Mouse (Mus musculus): Measurements from ENCODE around the gene Kcnk1. TPM values are rescaled to one million over a fixed set of nuclear protein-coding genes. Genes with fewer than 3 reads are reported as not detected.

Kcnk1 gene
- polyA plus RNA-seq, 1 experiment from 2014 or later = 65.6 TPM

DNA sequence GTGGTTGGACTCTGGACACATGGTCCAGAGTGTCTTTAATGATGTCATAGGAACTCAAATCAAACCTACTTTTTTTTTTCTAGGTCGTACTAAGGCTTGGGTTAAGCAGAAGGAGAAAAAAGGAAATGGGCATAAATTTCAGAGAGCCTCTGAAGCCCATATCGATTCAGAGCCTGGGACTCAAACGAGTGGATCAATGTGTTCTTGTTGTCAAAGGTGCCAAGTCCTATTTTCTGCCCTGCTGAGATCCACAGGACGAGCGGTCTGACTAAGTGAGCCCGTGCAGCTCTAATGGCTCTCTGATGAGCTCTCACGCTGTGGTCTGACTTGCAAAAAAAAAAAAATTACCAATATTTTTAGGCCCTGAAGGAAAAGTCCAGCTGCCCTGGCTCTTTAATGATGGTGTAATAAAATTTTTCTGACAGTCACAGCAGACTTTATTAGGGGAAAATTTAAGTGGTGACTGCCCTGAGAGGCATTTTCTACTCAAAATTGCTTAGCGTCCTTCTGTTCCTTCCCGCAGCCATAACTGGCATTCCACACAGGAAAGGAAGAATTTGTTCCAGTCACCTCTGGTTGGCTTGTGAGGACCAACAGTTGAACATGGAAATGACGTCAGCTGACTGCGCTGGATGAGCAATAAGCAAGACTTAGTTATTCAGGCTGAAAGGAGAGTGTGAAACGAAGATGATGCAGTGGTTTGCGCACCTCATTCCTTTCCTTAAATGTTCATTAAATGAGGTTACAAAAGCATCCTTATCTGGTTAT, 37.6 kb upstream of the Kcnk1 start:
- H3K4me1 ChIP-seq (replicated peaks; ENCODE audit: control insufficient read depth, insufficient read depth) = no peaks in the 10 kb centered on the region
- H3K9me3 ChIP-seq (ENCODE audit: control insufficient read depth, low read length) = no peaks in the 10 kb centered on the region
- no peak overlapping the region for H3K27ac ChIP-seq (replicated peaks)
- no peak for TF ChIP-seq EP300 (optimal IDR thresholded peaks at IDR 0.05)
- no peak for TF ChIP-seq CTCF (IDR thresholded peaks at IDR 0.05; ENCODE audit: low read depth)
- H3K4me2 ChIP-seq (replicated peaks; ENCODE audit: low read depth) = no peak overlapping the region
- no peak for ATAC-seq (ENCODE audit: low FRiP score, low TSS enrichment)
- H3K36me3 ChIP-seq (ENCODE audit: control insufficient read depth, insufficient read depth, low read length) = no peaks in the 10 kb centered on the region
- DNase-seq (ENCODE audit: low spot score) = no peak
- no peak overlapping the region for H3K4me3 ChIP-seq (ENCODE audit: low read depth, low read length)
- no peaks in the 10 kb centered on the region for H3K27me3 ChIP-seq (ENCODE audit: control insufficient read depth, insufficient read depth, low read length)
- WGBS = 77% methylated on average over 13 of the region's 13 CpGs
- no peak overlapping the region for H3K9ac ChIP-seq (ENCODE audit: low read length)

DNA sequence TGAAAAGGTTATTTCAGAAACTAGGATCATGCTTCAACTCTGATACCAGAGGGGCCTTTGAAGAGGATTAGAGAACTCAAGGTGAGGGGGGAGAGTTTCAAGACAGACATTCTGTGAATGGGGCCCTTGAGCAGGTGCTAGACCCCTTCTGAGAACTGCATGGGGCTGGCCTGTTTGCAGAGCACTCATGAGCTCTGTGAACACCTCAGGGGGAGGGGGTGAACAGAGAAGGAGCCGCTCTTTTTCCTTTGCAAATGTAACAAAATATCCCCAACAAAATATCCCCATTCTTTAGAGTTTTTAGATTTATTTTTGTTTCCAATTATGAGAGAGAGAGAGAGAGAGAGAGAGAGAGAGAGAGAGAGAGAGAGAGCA, 37.0 kb upstream of the Kcnk1 start:
- Histone ChIP-seq H3K36me3 (ENCODE audit: control insufficient read depth, insufficient read depth, low read length) (no peaks in the 10 kb centered on the region), H3K4me2 (replicated peaks; ENCODE audit: low read depth) (no peak overlapping the region), H3K4me1 (replicated peaks; ENCODE audit: control insufficient read depth, insufficient read depth) (no peaks in the 10 kb centered on the region), H3K27me3 (ENCODE audit: control insufficient read depth, insufficient read depth, low read length) (no peaks in the 10 kb centered on the region), H3K9ac (ENCODE audit: low read length) (no peak overlapping the region), H3K9me3 (ENCODE audit: control insufficient read depth, low read length) (no peaks in the 10 kb centered on the region), H3K27ac (replicated peaks) (no peak overlapping the region), H3K4me3 (ENCODE audit: low read depth, low read length) (no peak overlapping the region)
- DNase-seq (ENCODE audit: low spot score) = no peak
- ATAC-seq (ENCODE audit: low FRiP score, low TSS enrichment) = no peak
- 64% methylated on average over 1 of the region's 1 CpGs for WGBS
- TF ChIP-seq CTCF (IDR thresholded peaks at IDR 0.05; ENCODE audit: low read depth) = no peak

DNA sequence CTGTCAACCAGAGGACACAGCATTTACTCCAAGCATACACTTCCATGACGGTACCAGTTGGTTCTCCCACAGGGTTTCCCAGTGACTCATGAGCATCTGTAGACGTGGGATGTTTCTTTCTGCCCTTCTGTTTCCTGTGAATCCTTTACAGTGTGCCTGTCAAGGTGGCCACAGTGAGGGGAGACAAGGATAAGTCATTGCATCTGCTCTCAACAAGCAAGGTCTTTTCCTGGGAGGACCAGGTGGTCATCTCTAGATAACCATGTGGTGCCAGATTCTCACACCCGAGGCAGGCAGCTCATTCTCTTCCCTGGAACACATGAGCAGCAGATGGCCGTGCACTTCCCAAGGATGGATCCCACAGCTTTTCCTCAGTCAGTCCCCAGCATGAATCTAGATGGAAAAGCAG, 35.6 kb upstream of the Kcnk1 start:
- WGBS = 45% methylated on average over 4 of the region's 4 CpGs
- ATAC-seq (ENCODE audit: low FRiP score, low TSS enrichment) (no peak), DNase-seq (ENCODE audit: low spot score) (no peak)

DNA sequence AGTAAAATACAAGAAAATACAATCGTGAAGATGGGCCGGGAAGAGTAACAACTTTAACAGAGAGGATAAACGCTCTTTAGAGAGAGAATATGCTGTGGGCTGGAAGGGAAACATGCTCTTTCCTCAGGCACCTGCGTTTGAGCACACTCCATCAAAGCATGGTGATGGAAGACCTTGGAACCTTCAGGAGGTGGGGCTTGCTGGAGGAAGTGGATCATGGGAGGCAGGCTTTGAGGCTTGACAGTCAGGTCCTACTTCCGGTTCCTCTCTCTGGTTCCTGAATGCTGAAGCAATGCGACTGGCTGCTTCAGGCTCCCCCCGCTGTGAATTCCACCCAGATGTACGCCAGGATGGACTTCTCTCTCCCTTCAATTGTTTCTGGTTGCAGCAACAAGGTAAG, 34.9 kb upstream of the Kcnk1 start:
- Histone ChIP-seq H3K4me1 (replicated peaks; ENCODE audit: control insufficient read depth, insufficient read depth) (no peaks in the 10 kb centered on the region), H3K4me2 (replicated peaks; ENCODE audit: low read depth) (no peak overlapping the region), H3K9me3 (ENCODE audit: control insufficient read depth, low read length) (no peaks in the 10 kb centered on the region), H3K36me3 (ENCODE audit: control insufficient read depth, insufficient read depth, low read length) (no peaks in the 10 kb centered on the region), H3K9ac (ENCODE audit: low read length) (no peak overlapping the region), H3K27ac (replicated peaks) (no peak overlapping the region), H3K27me3 (ENCODE audit: control insufficient read depth, insufficient read depth, low read length) (no peaks in the 10 kb centered on the region), H3K4me3 (ENCODE audit: low read depth, low read length) (no peak overlapping the region)
- DNase-seq (ENCODE audit: low spot score) = no peak
- ATAC-seq (ENCODE audit: low FRiP score, low TSS enrichment) = no peak
- 78% methylated on average over 8 of the region's 8 CpGs for WGBS
- TF ChIP-seq CTCF (IDR thresholded peaks at IDR 0.05; ENCODE audit: low read depth) (no peak), EP300 (optimal IDR thresholded peaks at IDR 0.05) (no peak)

More for the DNA sequence above, 35.6 kb upstream of the Kcnk1 start:
- Histone ChIP-seq H3K4me2 (replicated peaks; ENCODE audit: low read depth) (no peak overlapping the region), H3K27ac (replicated peaks) (no peak overlapping the region), H3K4me3 (ENCODE audit: low read depth, low read length) (no peak overlapping the region), H3K36me3 (ENCODE audit: control insufficient read depth, insufficient read depth, low read length) (no peaks in the 10 kb centered on the region), H3K4me1 (replicated peaks; ENCODE audit: control insufficient read depth, insufficient read depth) (no peaks in the 10 kb centered on the region), H3K27me3 (ENCODE audit: control insufficient read depth, insufficient read depth, low read length) (no peaks in the 10 kb centered on the region), H3K9ac (ENCODE audit: low read length) (no peak overlapping the region), H3K9me3 (ENCODE audit: control insufficient read depth, low read length) (no peaks in the 10 kb centered on the region)
- TF ChIP-seq CTCF (IDR thresholded peaks at IDR 0.05; ENCODE audit: low read depth) (no peak), EP300 (optimal IDR thresholded peaks at IDR 0.05) (no peak)

DNA sequence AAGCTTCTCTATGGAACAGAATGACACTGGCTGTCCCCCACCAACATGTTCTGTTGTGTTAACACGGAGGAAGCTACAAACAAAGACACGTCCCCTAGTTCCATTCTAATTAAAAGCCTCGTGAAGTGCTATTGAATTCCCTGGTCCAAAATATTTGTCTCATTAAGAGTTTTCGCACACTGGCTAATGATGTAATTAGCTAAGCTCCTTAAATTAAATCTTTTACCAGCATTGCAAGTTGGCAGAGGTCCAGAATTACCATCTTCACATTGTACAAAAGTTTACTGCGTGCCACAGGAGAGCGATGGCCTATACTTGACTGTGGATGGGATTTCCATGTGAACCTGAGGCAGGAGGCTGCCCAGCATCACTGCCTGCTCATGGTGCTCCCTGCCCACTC, 33.2 kb upstream of the Kcnk1 start:
- no peaks in the 10 kb centered on the region for H3K27me3 ChIP-seq (ENCODE audit: control insufficient read depth, insufficient read depth, low read length)

DNA sequence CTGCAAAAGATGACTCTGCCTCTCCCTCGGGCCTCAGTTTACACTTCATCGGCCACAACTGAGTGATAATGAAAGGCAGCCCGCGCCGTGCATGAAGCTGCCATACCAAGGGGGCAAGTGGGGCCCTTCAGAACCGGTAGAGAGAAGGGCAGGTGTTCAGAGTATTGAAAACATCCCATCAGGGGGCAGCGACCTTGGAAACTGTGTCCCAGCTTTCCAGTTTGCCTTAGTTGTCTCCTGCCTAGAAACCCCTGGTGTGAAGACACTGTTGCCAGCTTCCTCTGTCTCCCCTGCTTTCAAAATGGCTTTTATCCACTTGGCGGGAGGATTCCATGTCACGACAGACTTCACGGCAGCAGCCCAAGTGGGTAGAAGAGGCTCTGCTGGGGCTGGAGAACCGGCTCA, 31.2 kb upstream of the Kcnk1 start:
- under 1% methylated on average over 11 of the region's 11 CpGs for whole genome bisulfite sequencing
- TF ChIP-seq CTCF (IDR thresholded peaks at IDR 0.05; ENCODE audit: low read depth) (no peak), EP300 (optimal IDR thresholded peaks at IDR 0.05) (no peak)
- no peaks in the 10 kb centered on the region for H3K4me1 ChIP-seq (replicated peaks; ENCODE audit: control insufficient read depth, insufficient read depth)
- 0 out of 2 replicates have a peak overlapping the region, but pooled peaks have one; percentile 4 for H3K4me3 ChIP-seq (ENCODE audit: low read depth, low read length)
- no peaks in the 10 kb centered on the region for H3K27me3 ChIP-seq (ENCODE audit: control insufficient read depth, insufficient read depth, low read length)
- no peaks in the 10 kb centered on the region for H3K36me3 ChIP-seq (ENCODE audit: control insufficient read depth, insufficient read depth, low read length)
- no peak overlapping the region for H3K9ac ChIP-seq (ENCODE audit: low read length)
- no peaks in the 10 kb centered on the region for H3K9me3 ChIP-seq (ENCODE audit: control insufficient read depth, low read length)
- H3K27ac ChIP-seq (replicated peaks) = no peak overlapping the region
- DNase-seq (ENCODE audit: low spot score) (no peak), ATAC-seq (ENCODE audit: low FRiP score, low TSS enrichment) (no peak)
- peak overlapping the region; percentile 31; the same call in 1 of the 2 replicates for H3K4me2 ChIP-seq (replicated peaks; ENCODE audit: low read depth)

More for the DNA sequence above, 33.2 kb upstream of the Kcnk1 start:
- Histone ChIP-seq H3K4me3 (ENCODE audit: low read depth, low read length) (no peak overlapping the region), H3K9ac (ENCODE audit: low read length) (no peak overlapping the region), H3K27ac (replicated peaks) (no peak overlapping the region), H3K4me2 (replicated peaks; ENCODE audit: low read depth) (no peak overlapping the region), H3K4me1 (replicated peaks; ENCODE audit: control insufficient read depth, insufficient read depth) (no peaks in the 10 kb centered on the region), H3K9me3 (ENCODE audit: control insufficient read depth, low read length) (no peaks in the 10 kb centered on the region), H3K36me3 (ENCODE audit: control insufficient read depth, insufficient read depth, low read length) (no peaks in the 10 kb centered on the region)
- ATAC-seq (ENCODE audit: low FRiP score, low TSS enrichment) (no peak), DNase-seq (ENCODE audit: low spot score) (no peak)
- 89% methylated on average over 6 of the region's 6 CpGs for WGBS
- TF ChIP-seq CTCF (IDR thresholded peaks at IDR 0.05; ENCODE audit: low read depth) = no peak
- TF ChIP-seq EP300 (optimal IDR thresholded peaks at IDR 0.05) = no peak
